Mouse (Mus musculus) heart, embryonic 14.5 days (tissue): ENCODE data around the gene Mx1. TPM values are rescaled to one million over a fixed set of nuclear protein-coding genes. Genes with fewer than 3 reads are reported as not detected.
A peak's percentile ranks its signal among the peaks of the same experiment; 100 is the strongest.

Experiments
- ATAC-seq: fragments of 200-750 bp; cut with Nextera tagmentation; 2 replicates; pipeline ENCODE4 v1.8.0; 2017; ENCODE audit warnings: low read depth, moderate TSS enrichment; ENCODE audit not compliant: insufficient number of reproducible peaks, insufficient read depth, low FRiP score
- H3K27ac ChIP-seq, 2 experiments: fragments of 200-500 bp in 1 of 2; fragments of 300-500 bp in 1 of 2; sonication (generic) in 1 of 2; replicated peaks in 1 of 2; 2 replicates each; pipeline ENCODE4 v1.5.1; 2012 to 2014; ENCODE audit warnings: low read depth in 2 of 2, low read length in 2 of 2, control low read depth in 1 of 2, mild to moderate bottlenecking in 1 of 2, mixed read lengths in 1 of 2; ENCODE audit not compliant: control insufficient read depth in 1 of 2, insufficient read depth in 1 of 2
- H3K27me3 ChIP-seq: fragments of 300-500 bp; sonication (generic); 2 replicates; pipeline ENCODE4 v1.6.1; 2014; ENCODE audit warnings: mild to moderate bottlenecking, low read length, control low read depth; ENCODE audit not compliant: control insufficient read depth, insufficient read depth
- H3K36me3 ChIP-seq: fragments of 300-500 bp; sonication (generic); 2 replicates; pipeline ENCODE4 v1.6.1; 2014; ENCODE audit warnings: mild to moderate bottlenecking, control low read depth, low read length, mixed read lengths; ENCODE audit not compliant: control insufficient read depth, insufficient read depth
- H3K4me1 ChIP-seq, 2 experiments: fragments of 200-500 bp in 1 of 2; fragments of 300-500 bp in 1 of 2; sonication (generic) in 1 of 2; 2 replicates each; pipeline ENCODE4 v1.6.1; 2012 to 2014; ENCODE audit warnings: low read length in 2 of 2, control low read depth in 1 of 2, mixed read lengths in 1 of 2; ENCODE audit not compliant: control insufficient read depth in 2 of 2, insufficient read depth in 2 of 2
- H3K4me2 ChIP-seq: fragments of 300-500 bp; sonication (generic); 2 replicates; pipeline ENCODE4 v1.6.1; 2014; ENCODE audit warnings: mild to moderate bottlenecking, low read length
- H3K4me3 ChIP-seq, 2 experiments: fragments of 200-500 bp in 1 of 2; fragments of 300-500 bp in 1 of 2; sonication (generic) in 1 of 2; 2 replicates each; pipeline ENCODE4 v1.5.1; 2012 to 2014; ENCODE audit warnings: low read length in 2 of 2, mild to moderate bottlenecking in 2 of 2, control low read depth in 1 of 2, low read depth in 1 of 2, moderate library complexity in 1 of 2; ENCODE audit not compliant: control insufficient read depth in 1 of 2, insufficient read depth in 1 of 2
- H3K9ac ChIP-seq: fragments of 300-500 bp; sonication (generic); 2 replicates; pipeline ENCODE4 v1.6.1; 2014; ENCODE audit warnings: mild to moderate bottlenecking, low read length
- H3K9me3 ChIP-seq: fragments of 300-500 bp; sonication (generic); 2 replicates; pipeline ENCODE4 v1.6.1; 2016; ENCODE audit warnings: low read length, control low read depth; ENCODE audit not compliant: control insufficient read depth
- WGBS: fragments of 180-500 bp; shearing (Covaris S2); extraction: QIAGEN DNeasy Blood & Tissue Kit; methylation state at CpG from one replicate; pipeline ENCODE4 v1.1.7; 2014; 5-methylcytosine and 5-hydroxymethylcytosine counted together
- polyA plus RNA-seq: library from polyadenylated mRNA; unstranded; fragments of >200 nt; fragmentation: Nextera tagmentation; extraction: Ambion mirVana; gene quantifications from 2 replicates; pipeline ENCODE4 v1.2.1, GENCODE M21; 2014

Mx1 gene
- polyA plus RNA-seq, 1 experiment from 2014 or later = 0.68 TPM

DNA sequence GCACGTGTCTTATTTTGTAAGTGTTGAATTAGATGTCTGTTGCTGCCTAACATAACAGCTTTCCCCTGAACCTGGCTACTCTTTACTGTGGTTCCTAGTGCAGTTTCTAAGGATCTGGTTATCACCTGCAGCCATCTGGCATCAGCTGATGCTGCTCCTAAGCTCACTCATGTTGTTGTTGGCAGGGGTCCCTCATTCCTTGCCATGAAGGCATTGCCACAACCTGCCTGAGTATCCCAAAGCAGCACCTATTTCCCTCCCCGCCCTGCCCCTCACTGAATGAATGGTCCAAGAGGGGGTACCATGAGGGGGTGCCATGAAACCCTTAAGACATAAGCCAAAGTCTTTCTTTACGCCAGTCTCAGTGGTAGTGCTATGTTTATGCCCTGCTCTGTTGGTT is 34.7 kb downstream of the Mx1 start:
- no peak for ATAC-seq
- H3K27me3 ChIP-seq = no peaks in the 10 kb centered on the region
- no peaks in the 10 kb centered on the region for H3K36me3 ChIP-seq
- no peak overlapping the region for H3K27ac ChIP-seq
- H3K4me3 ChIP-seq = no peak overlapping the region
- H3K4me1 ChIP-seq = no peaks in the 10 kb centered on the region
- WGBS = 78% methylated on average over 3 of the region's 3 CpGs
- H3K9me3 ChIP-seq = no peaks in the 10 kb centered on the region
- no peak overlapping the region for H3K4me2 ChIP-seq
- no peak overlapping the region for H3K9ac ChIP-seq

DNA sequence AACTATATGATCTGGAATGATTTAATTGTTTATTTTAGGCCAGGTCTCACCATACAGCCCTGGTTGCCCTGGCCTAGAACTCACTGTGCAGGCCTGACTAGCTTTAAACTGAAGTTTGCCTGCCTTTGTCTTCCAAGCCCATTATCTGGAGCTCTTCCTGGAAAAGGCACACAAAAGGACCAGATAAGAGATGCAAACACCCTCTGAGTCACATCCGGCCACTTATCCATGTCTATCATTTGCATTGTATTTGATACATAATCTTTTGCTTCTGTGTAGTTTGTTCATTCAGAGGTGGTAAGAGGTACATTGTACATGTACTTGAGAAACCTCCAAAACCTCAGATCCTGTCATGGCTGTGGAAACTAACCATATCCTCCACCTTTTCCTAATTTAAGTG is 39.1 kb downstream of the Mx1 start:
- Histone ChIP-seq H3K4me3 (no peak overlapping the region), H3K9me3 (no peaks in the 10 kb centered on the region), H3K27ac (no peak overlapping the region), H3K4me1 (peaks cover 0 to 7% of the 10 kb centered on the region in 2 experiments; a peak in 1 of 4 replicates), H3K36me3 (no peaks in the 10 kb centered on the region), H3K9ac (no peak overlapping the region), H3K4me2 (no peak overlapping the region), H3K27me3 (no peaks in the 10 kb centered on the region)
- ATAC-seq = no peak
- WGBS = 43% methylated on average over 1 of the region's 1 CpGs

DNA sequence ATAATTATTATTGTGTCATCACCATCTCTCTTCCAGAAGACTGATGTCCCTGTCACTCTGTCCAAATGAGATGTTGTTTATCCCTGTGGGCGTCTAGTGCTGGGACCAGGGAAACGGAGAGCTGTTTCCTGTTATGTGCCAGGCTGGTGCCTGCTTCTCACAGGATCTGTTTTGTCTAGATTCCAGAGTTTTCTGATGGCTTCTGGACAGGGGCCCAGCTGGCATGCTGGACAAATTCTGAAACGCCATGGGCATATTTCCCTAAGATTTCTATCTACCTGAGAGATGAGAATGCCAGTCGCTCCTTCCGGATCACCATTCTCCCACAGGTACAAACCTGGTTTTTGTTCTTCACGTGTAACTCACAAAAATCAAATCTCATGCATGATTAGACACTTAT is 41.0 kb downstream of the Mx1 start:
- Histone ChIP-seq H3K4me3 (no peak overlapping the region), H3K4me1 (peaks cover 0 to 7% of the 10 kb centered on the region in 2 experiments; a peak in 1 of 4 replicates), H3K36me3 (no peaks in the 10 kb centered on the region), H3K27ac (no peak overlapping the region), H3K4me2 (no peak overlapping the region), H3K9ac (no peak overlapping the region), H3K27me3 (no peaks in the 10 kb centered on the region), H3K9me3 (no peaks in the 10 kb centered on the region)
- 73% methylated on average over 6 of the region's 6 CpGs for WGBS
- ATAC-seq = no peak

DNA sequence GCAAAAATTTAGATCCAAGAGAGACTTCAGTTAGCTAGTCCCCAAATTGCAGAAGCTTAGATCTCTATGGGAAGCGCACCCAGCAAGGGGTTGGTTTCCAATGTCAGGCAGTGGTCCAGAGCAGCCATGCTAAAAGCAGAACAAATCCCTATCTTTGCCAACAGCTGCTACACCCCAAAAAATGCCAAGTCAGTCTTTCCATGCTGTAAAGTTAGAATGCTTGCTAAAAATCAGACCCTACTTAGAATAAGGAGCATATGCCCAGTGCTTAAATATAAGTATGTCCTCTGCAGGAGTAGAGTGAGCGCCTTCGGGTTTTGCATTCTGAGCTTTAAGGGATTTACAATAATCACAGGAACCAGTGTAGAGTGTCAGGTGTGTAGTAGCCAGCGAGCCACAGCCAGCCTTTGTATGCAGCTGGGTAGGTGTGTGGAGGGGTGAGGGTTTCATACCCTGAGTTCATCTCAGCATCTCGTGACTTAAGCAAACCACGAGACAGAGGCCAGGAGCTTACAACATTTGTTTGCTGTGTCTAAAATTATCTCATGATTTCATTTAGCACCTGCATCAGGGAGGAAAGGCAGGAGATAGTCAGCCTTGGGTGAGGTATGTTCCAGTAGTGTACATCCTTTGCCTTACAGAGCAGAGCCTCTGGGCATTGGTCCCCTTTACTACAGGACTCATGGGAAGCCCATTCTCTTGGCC is 43.8 kb downstream of the Mx1 start:
- Histone ChIP-seq H3K27me3 (no peaks in the 10 kb centered on the region), H3K4me3 (no peak overlapping the region), H3K9me3 (no peaks in the 10 kb centered on the region), H3K4me2 (no peak overlapping the region), H3K27ac (no peak overlapping the region), H3K9ac (no peak overlapping the region), H3K36me3 (no peaks in the 10 kb centered on the region), H3K4me1 (peaks cover 0 to 7% of the 10 kb centered on the region in 2 experiments; a peak in 1 of 4 replicates)
- ATAC-seq = no peak
- 80% methylated on average over 6 of the region's 6 CpGs for WGBS

DNA sequence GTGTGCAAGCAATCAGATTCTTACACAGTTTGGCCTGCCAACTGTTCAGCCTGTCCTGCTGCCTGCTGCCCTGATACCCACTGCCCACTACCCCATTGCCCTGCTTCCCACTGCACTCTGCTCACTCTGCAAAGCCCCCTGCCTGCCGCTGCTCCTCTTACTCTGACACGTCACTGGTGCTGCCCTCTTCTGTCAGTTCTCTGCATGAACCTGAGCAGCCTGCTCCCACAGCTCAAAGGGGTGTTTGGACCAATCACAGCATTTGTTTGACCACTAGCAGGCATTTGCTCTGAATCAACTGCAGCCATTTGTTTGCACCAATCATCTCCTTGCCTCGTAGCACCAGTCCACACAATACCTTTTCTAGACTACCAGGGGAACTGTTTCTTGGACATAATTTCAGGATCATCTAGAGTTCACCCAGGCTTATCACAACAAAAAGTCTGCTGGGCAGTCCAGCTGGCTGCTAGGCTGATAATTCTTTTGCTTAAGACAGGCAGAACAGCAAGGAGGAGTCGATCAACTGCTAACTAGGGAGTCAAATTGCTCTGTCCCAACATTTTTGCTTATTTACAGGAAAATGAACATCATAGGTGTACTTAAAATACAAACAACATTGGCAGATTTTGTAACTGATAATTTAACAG is 44.7 kb downstream of the Mx1 start:
- no peaks in the 10 kb centered on the region for H3K9me3 ChIP-seq
- no peak overlapping the region for H3K4me3 ChIP-seq
- no peak overlapping the region for H3K4me2 ChIP-seq
- H3K27ac ChIP-seq = no peak overlapping the region
- ATAC-seq = peak; percentile 47
- H3K27me3 ChIP-seq = no peaks in the 10 kb centered on the region
- H3K36me3 ChIP-seq = no peaks in the 10 kb centered on the region
- peaks cover 0 to 7% of the 10 kb centered on the region in 2 experiments; a peak in 1 of 4 replicates for H3K4me1 ChIP-seq
- WGBS = 8% methylated on average over 4 of the region's 4 CpGs
- no peak overlapping the region for H3K9ac ChIP-seq

DNA sequence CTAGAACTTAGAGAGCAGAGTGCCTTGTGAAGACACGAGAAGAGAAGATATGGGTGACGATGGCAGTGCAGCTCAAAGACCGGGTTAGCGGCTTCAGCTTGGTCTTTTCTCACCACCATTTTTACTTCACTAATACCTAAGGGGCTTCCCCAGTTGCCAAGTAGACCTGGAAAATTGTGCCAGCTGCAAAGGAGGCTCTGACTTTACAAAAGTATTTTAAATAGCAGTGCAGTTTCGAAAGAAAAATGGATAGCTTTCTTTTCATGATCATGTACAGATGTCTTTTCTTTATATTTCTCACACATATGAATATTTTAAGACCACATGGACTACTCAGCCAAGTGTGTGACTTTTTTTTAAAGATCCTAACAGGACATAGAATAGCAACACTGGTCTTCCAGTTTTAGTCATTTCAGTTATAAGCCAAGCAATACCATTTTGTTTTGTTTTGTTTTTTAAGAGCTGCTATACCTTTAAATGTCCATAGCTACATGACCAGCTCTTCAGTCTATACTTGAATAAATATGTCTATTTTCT is 57.2 kb downstream of the Mx1 start:
- WGBS = 89% methylated on average over 5 of the region's 5 CpGs
- no peak overlapping the region for H3K4me3 ChIP-seq
- H3K27ac ChIP-seq = no peak overlapping the region
- no peak overlapping the region for H3K9ac ChIP-seq
- ATAC-seq = no peak
- no peaks in the 10 kb centered on the region for H3K27me3 ChIP-seq
- 0 out of 2 replicates have a peak, but pooled peaks cover 3% of the 10 kb centered on the region for H3K36me3 ChIP-seq
- H3K9me3 ChIP-seq = no peaks in the 10 kb centered on the region
- H3K4me1 ChIP-seq = no peaks in the 10 kb centered on the region
- no peak overlapping the region for H3K4me2 ChIP-seq

DNA sequence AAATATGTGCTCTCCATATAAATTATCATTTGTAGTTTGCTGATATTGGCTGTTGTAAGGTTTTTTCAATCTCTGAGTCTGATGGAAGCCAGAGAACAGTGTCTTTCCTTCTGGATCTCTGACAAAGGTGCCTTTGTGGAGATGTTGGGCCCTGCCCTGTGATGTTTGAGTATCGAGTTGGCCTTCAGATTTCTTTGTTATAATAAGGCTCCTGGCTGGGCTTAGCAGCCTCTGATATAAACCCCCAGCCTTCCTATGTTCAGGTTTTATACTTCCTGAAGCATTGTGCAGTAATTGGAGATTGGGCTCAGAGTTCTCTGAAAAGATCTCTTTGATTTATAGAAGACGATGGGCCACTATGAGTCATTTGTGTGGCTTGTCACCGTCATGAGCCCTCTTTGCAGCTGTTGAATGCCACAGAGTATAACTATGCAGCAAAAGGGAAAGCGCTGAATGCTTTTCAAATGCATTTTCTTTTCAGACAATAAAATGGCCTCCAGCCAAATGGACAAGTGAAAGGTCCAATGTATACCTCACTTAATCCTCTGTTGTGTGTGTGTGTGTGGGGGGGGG is 60.4 kb downstream of the Mx1 start:
- no peak for ATAC-seq
- Histone ChIP-seq H3K9ac (no peak overlapping the region), H3K36me3 (no peaks in the 10 kb centered on the region), H3K27me3 (no peaks in the 10 kb centered on the region), H3K4me3 (no peak overlapping the region), H3K4me2 (no peak overlapping the region), H3K27ac (no peak overlapping the region), H3K4me1 (peaks cover 0 to 7% of the 10 kb centered on the region in 2 experiments; a peak in 1 of 4 replicates), H3K9me3 (no peaks in the 10 kb centered on the region)
- 65% methylated on average over 4 of the region's 4 CpGs for WGBS
